Mouse (Mus musculus): ENCODE data around the gene Dtx3. TPM values are rescaled to one million over a fixed set of nuclear protein-coding genes. Genes with fewer than 3 reads are reported as not detected.
"Not testable (repeated sequence)": the region's sequence is repeated elsewhere in the genome, so short reads cannot be mapped to it uniquely, and the experiment has no call there.

The Dtx3 gene
- polyA plus RNA-seq, 1 experiment from 2014 or later = 16.7 TPM

DNA sequence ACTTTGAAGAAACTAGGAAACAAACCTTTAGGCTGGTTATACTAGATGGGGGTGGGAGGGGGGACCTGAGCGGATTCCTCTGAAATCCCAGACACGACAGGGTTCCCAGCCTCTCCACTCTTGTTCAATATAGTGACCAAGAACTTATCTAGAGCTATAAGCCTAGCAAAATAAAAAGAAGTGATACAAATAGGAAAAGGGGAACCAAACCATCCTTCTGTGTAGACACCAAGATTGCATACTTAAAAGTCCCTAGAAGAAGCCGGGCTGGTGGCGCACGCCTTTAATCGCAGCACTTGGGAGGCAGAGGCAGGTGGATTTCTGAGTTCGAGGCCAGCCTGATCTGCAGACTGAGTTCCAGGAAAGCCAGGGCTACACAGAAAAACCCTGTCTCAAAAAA, 42.2 kb downstream of the Dtx3 start:
- Histone ChIP-seq H3K36me3 (replicated peaks) (no peaks in the 10 kb centered on the region), H3K4me2 (no peak overlapping the region), H3K9me3 (replicated peaks) (no peaks in the 10 kb centered on the region), H3K4me1 (replicated peaks) (peaks cover 14% of the 10 kb centered on the region), H3K9ac (no peak overlapping the region), H3K27me3 (no peaks in the 10 kb centered on the region), H3K4me3 (replicated peaks) (no peak overlapping the region), H3K27ac (replicated peaks) (no peak overlapping the region)
- WGBS (ENCODE audit: insufficient replicate concordance) = 85% methylated on average over 7 of the region's 7 CpGs
- ATAC-seq (ENCODE audit: insufficient read depth) = no peak

DNA sequence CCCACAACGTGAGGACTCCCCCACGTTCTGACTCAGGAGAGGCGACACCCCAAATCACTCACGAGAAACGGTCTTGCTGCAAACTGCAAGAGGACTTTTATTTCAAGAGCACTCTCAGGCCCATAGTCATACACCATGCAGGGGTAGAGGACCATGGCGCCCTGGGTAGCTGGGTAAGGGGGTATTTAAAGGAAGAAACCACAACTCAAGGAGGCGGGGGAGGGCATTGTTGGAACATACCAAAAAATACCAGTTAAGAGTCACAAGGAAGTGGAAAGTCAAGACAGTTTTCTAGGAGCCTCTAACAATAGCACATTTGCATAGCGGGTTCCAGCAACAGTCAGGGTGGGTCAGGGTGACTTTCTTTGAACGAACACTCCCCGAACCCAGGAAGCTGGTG, 43.0 kb downstream of the Dtx3 start:
- H3K9ac ChIP-seq; H3K36me3 ChIP-seq (replicated peaks); H3K27me3 ChIP-seq; H3K27ac ChIP-seq (replicated peaks); ATAC-seq (ENCODE audit: insufficient read depth); H3K4me2 ChIP-seq; H3K4me3 ChIP-seq (replicated peaks); H3K9me3 ChIP-seq (replicated peaks): not testable (repeated sequence)
- H3K4me1 ChIP-seq (replicated peaks) = peaks cover 13% of the 10 kb centered on the region
- WGBS (ENCODE audit: insufficient replicate concordance) = 75% methylated on average over 10 of the region's 10 CpGs

DNA sequence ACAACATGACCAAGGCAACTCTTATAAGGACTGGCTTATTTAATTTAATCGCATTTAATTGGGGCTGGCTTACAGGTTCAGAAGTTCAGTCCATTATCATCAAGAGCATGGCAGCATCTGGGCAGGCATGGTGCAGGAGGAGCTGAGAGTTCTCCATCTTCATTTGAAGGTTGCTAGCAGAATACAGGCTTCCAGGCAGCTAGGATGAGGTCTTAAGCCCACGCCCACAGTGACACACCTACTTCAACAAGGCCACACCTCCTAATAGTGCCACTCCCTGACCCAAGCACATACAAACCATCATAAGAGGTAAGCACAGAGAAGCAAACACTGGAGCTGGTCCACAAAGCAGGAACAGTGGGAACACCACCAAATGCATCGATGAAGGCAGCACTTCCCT, 44.3 kb downstream of the Dtx3 start:
- H3K27ac ChIP-seq (replicated peaks); H3K27me3 ChIP-seq; H3K4me2 ChIP-seq; H3K9me3 ChIP-seq (replicated peaks); H3K36me3 ChIP-seq (replicated peaks); H3K4me3 ChIP-seq (replicated peaks); H3K9ac ChIP-seq: not testable (repeated sequence)
- H3K4me1 ChIP-seq (replicated peaks) = peaks cover 15% of the 10 kb centered on the region
- 0 out of 2 replicates have a peak, but pooled peaks have one; percentile 30 for ATAC-seq (ENCODE audit: insufficient read depth)
- 72% methylated on average over 3 of the region's 3 CpGs for WGBS (ENCODE audit: insufficient replicate concordance)

DNA sequence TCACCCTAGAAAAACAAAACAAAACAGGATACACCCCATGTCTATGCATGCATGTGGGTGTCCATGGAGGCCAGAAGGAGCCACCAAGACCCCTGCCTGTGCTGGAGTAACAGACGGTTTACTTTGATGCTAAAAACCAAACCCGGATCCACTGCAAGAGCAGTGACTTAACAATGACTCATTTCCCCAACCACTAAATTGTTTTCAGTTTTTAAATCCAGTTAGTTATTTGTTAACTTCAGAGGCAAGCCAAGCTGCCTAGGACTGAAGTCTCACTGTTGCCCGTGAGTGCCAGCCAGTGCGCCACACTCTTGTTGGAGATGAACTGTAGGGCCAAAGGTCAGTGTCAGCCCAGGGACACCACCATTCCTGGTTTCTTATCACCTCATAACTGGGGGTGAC, 45.1 kb downstream of the Dtx3 start:
- H3K9ac ChIP-seq = no peak overlapping the region
- peaks cover 15% of the 10 kb centered on the region for H3K4me1 ChIP-seq (replicated peaks)
- no peaks in the 10 kb centered on the region for H3K27me3 ChIP-seq
- no peaks in the 10 kb centered on the region for H3K9me3 ChIP-seq (replicated peaks)
- WGBS (ENCODE audit: insufficient replicate concordance) = 52% methylated on average over 4 of the region's 4 CpGs
- peak; percentile 36; the same call in 1 of the 2 replicates for ATAC-seq (ENCODE audit: insufficient read depth)
- no peak overlapping the region for H3K4me3 ChIP-seq (replicated peaks)
- H3K36me3 ChIP-seq (replicated peaks) = no peaks in the 10 kb centered on the region
- no peak overlapping the region for H3K27ac ChIP-seq (replicated peaks)
- H3K4me2 ChIP-seq = no peak overlapping the region

DNA sequence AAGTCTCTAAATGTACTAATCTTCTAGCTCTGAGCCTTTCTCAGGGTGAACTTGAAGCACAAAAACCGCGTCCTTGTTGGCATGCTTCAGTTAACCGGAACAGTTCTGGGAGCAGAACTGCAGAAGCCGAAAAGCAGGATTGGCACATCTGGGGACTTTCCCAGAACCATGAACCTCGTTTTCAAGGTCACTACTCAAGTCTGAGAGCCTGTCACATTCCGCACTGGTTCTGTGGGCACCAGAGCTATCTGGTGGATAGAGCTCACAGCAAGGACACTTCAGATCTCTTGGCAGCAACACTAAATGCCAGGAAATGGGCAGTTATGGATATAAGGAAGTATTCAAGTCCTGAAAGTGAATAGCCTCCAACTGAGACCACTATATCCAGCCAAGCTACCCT, 48.4 kb downstream of the Dtx3 start:
- Histone ChIP-seq H3K9ac (no peak overlapping the region), H3K4me3 (replicated peaks) (no peak overlapping the region), H3K4me2 (no peak overlapping the region), H3K36me3 (replicated peaks) (no peaks in the 10 kb centered on the region), H3K4me1 (replicated peaks) (peaks cover 15% of the 10 kb centered on the region), H3K9me3 (replicated peaks) (no peaks in the 10 kb centered on the region), H3K27ac (replicated peaks) (no peak overlapping the region), H3K27me3 (no peaks in the 10 kb centered on the region)
- 63% methylated on average over 6 of the region's 6 CpGs for WGBS (ENCODE audit: insufficient replicate concordance)
- no peak for ATAC-seq (ENCODE audit: insufficient read depth)

DNA sequence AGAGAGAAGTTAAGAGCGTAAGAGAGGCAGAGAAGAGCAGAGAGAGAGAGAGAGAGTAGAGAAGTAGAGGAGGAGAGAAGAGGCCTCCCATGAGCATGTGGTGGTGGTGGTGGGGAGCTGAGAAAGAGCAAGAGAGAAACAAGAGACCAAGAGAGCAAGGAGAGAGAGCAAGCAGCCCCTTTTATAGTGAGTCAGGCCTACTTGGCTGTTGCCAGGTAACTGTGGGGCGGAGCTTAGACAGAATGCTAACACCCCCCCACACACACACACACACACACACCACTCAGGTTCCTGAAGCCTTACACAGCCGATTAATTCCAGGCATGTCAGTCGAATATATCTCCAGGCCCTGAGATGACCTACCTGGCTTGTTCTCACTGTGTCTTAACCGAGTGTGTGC, 50.2 kb downstream of the Dtx3 start:
- Histone ChIP-seq H3K36me3 (replicated peaks) (no peaks in the 10 kb centered on the region), H3K4me1 (replicated peaks) (0 out of 2 replicates have a peak, but pooled peaks cover 4% of the 10 kb centered on the region), H3K27ac (replicated peaks) (no peak overlapping the region), H3K9ac (no peak overlapping the region), H3K4me2 (no peak overlapping the region), H3K27me3 (no peaks in the 10 kb centered on the region), H3K9me3 (replicated peaks) (no peaks in the 10 kb centered on the region), H3K4me3 (replicated peaks) (no peak overlapping the region)
- 66% methylated on average over 5 of the region's 5 CpGs for WGBS (ENCODE audit: insufficient replicate concordance)
- ATAC-seq (ENCODE audit: insufficient read depth) = no peak

DNA sequence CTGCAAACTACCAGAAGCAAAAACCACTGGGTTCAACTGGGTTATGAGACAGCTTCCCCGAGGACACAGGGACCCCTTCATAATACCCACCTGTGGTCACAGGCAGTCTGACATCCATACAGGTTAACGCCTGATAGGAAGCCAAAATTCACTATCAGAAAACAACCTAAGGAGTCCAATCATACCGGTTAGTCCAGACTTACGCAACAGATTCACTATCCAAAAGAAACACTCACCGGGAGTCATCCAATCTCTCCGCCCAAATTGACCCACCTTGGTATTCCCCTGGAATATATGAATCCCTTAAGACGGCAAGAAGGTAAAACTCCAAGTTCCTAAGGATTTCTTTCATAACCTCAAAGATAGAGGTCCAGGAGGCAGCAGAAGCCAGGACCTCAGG, 51.0 kb downstream of the Dtx3 start:
- no peak for ATAC-seq (ENCODE audit: insufficient read depth)
- H3K9me3 ChIP-seq (replicated peaks) = no peaks in the 10 kb centered on the region

DNA sequence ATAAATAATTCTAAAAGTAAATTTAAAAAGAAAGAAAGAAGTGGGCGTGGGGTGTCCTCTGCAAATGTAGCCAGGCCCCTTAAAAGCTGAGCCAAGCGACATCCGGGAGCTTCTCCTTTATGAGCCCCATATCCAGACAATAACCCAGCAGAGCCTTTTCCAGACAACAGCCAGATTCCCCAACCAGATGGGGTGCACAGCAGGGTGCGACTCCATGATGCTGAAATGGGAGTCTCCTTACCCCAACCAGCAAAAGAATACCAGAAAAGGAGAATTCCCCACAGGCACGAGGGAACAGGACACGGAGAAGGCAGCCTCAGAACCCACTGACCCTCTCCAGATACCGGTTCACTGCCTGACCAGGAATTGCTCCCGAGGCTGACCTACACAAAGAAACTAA, 52.3 kb downstream of the Dtx3 start:
- no peak for ATAC-seq (ENCODE audit: insufficient read depth)
- Histone ChIP-seq H3K4me1 (replicated peaks) (peaks cover 11% of the 10 kb centered on the region), H3K27ac (replicated peaks) (no peak overlapping the region), H3K9ac (no peak overlapping the region), H3K4me2 (no peak overlapping the region), H3K27me3 (no peaks in the 10 kb centered on the region), H3K9me3 (replicated peaks) (no peaks in the 10 kb centered on the region), H3K4me3 (replicated peaks) (no peak overlapping the region), H3K36me3 (replicated peaks) (no peaks in the 10 kb centered on the region)
- 75% methylated on average over 8 of the region's 8 CpGs for WGBS (ENCODE audit: insufficient replicate concordance)

More for the DNA sequence above, 51.0 kb downstream of the Dtx3 start:
- H3K4me3 ChIP-seq (replicated peaks) = no peak overlapping the region
- no peak overlapping the region for H3K27ac ChIP-seq (replicated peaks)
- no peaks in the 10 kb centered on the region for H3K27me3 ChIP-seq
- H3K4me2 ChIP-seq = no peak overlapping the region
- H3K4me1 ChIP-seq (replicated peaks) = 0 out of 2 replicates have a peak, but pooled peaks cover 2% of the 10 kb centered on the region
- no peaks in the 10 kb centered on the region for H3K36me3 ChIP-seq (replicated peaks)
- 68% methylated on average over 7 of the region's 7 CpGs for WGBS (ENCODE audit: insufficient replicate concordance)
- no peak overlapping the region for H3K9ac ChIP-seq

DNA sequence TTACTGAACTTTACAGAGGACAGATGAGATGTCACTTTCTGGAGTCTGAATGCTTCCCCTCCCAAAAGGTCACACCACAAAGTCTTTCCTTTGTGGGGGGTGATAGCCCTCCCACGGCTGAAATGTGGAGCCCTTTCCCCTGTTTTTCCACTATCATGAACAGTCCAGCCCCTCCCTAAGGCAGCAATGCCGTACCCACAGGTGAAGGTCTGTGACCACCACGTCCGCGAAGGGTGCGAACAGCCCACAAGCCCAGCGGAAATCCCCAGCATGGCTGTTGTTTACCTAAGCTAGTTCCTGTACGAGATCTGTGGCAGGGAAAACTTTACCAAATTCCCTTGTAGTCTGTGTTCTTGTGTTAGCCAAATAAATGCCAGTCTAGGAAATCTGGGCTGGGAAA, 54.0 kb downstream of the Dtx3 start:
- 35% methylated on average over 8 of the region's 8 CpGs for WGBS (ENCODE audit: insufficient replicate concordance)
- ATAC-seq (ENCODE audit: insufficient read depth) = no peak
- Histone ChIP-seq H3K27ac (replicated peaks) (no peak overlapping the region), H3K4me2 (no peak overlapping the region), H3K4me1 (replicated peaks) (peaks cover 24% of the 10 kb centered on the region), H3K27me3 (no peaks in the 10 kb centered on the region), H3K36me3 (replicated peaks) (no peaks in the 10 kb centered on the region), H3K9ac (no peak overlapping the region), H3K9me3 (replicated peaks) (no peaks in the 10 kb centered on the region), H3K4me3 (replicated peaks) (no peak overlapping the region)

DNA sequence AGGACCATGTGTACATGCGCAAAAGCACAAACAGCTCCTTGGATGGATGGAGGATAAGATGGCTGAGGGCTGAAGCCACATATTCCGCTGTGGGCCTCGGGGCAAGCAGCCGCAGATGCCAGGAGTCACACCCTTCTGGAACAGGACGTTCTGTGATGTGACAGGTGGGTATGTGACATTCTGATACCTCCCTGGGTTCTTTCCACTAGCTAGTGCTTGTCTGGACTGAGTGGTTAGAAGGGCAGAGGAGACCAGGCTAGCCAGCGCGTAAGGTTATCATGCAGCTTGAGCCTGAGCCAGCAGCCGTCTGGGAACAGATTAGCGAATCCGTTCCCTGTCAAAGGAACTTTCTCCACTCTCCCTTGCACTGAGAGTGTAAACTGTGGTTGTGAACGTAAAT, 54.6 kb downstream of the Dtx3 start:
- Histone ChIP-seq H3K27me3 (no peaks in the 10 kb centered on the region), H3K36me3 (replicated peaks) (no peaks in the 10 kb centered on the region), H3K4me2 (no peak overlapping the region), H3K9me3 (replicated peaks) (no peaks in the 10 kb centered on the region), H3K4me1 (replicated peaks) (peaks cover 29% of the 10 kb centered on the region), H3K27ac (replicated peaks) (no peak overlapping the region), H3K4me3 (replicated peaks) (no peak overlapping the region), H3K9ac (no peak overlapping the region)
- 79% methylated on average over 11 of the region's 11 CpGs for WGBS (ENCODE audit: insufficient replicate concordance)
- ATAC-seq (ENCODE audit: insufficient read depth) = no peak

All from liver, embryonic 15.5 days (tissue).